Mouse (Mus musculus): ENCODE results near the gene Zdhhc25.
A peak's percentile ranks its signal among the peaks of the same experiment; 100 is the strongest.

The Zdhhc25 gene

GRCm38 (mm10) chr15:88628801-88629356, 28.8 kb downstream of the Zdhhc25 start:
- no peak for DNase-seq (ENCODE audit: inconsistent ontology term)

- DNase-seq (ENCODE audit: inconsistent ontology term), result no peak
These were observed 35.1 kb downstream of the Zdhhc25 start for GRCm38 (mm10) chr15:88635205-88635604.

DNA sequence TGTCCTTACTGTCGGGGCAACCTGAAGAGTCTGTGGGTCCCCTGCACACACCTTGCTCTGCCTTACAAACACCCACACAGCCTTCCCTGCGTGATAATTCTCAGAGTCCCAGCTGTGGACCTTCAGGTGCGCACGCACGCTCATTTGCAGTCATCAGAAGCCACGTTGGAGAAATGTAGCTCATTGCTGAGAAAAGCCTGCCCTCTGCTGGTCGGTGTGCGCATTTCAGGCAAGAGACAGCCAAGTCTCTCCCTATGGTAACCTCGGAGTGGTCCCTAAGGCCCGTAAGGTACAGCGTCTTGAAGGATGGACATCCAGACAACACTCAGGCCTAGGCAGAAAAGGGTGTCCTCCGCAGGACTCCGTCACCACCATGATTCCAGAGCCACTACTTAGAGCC, 50.9 kb downstream of the Zdhhc25 start:
- peak; percentile 44 for DNase-seq (ENCODE audit: inconsistent ontology term)

Data from Muller cell, postnatal 12 days (primary cell).